Mouse (Mus musculus): ENCODE results near the gene Phrf1.

DNA sequence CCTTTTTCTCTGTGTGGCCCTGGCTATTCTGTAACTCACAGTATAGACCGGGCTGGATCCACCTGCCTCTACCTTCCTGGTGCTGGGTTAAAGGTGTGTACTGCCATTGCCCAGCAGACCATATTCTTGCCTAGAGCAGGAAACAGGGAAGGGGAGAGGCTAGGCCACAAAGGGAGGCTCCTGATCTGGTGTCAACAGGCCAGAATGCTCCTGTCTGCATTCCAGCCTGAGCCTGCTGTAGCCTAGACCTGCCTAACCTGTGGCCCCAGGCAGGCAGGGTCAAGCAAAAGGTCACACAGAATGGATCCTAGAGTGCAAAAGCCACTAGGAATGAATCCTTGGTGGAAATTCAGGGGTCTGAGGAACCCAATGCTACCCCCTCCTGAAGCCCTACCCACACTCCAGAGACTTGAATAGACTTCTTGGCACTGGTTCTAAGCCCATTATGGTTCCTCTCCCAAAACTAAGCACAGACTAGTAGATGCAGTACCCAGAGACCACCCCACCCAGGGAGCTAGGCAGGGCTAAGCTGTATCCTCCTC is 9.0 kb upstream of the Phrf1 start:
- TF ChIP-seq CTCF (IDR thresholded peaks at IDR 0.05; ENCODE audit: borderline replicate concordance, insufficient read depth, low read depth, low read length) (no peak), POLR2A (IDR thresholded peaks at IDR 0.05; ENCODE audit: borderline replicate concordance, insufficient read depth, low read length) (no peak)

Data from cerebellum, adult 2 months (tissue).